Mouse (Mus musculus) limb, embryonic 15.5 days (tissue): Measurements from ENCODE around the gene Pilra. TPM values are rescaled to one million over a fixed set of nuclear protein-coding genes. Genes with fewer than 3 reads are reported as not detected.

ENCODE experiments used
- ATAC-seq: fragments of 200-750 bp; cut with Nextera tagmentation; 2 replicates; pipeline ENCODE4 v1.8.0; 2017; ENCODE audit warnings: low read depth, moderate TSS enrichment; ENCODE audit not compliant: insufficient number of reproducible peaks, low FRiP score, low TSS enrichment
- H3K27ac ChIP-seq: fragments of 300-500 bp; sonication (generic); 2 replicates; pipeline ENCODE4 v1.5.1; 2015; ENCODE audit warnings: moderate library complexity, mild to moderate bottlenecking, inconsistent platforms
- H3K27me3 ChIP-seq: fragments of 300-500 bp; sonication (generic); 2 replicates; pipeline ENCODE4 v1.6.1; 2015; ENCODE audit warnings: inconsistent platforms
- H3K36me3 ChIP-seq: fragments of 300-500 bp; sonication (generic); 2 replicates; pipeline ENCODE4 v1.6.1; 2015; ENCODE audit warnings: inconsistent platforms
- H3K4me1 ChIP-seq: fragments of 300-500 bp; sonication (generic); 2 replicates; pipeline ENCODE4 v1.6.1; 2015; ENCODE audit warnings: inconsistent platforms
- H3K4me2 ChIP-seq: fragments of 300-500 bp; sonication (generic); 2 replicates; pipeline ENCODE4 v1.6.1; 2015; ENCODE audit warnings: mild to moderate bottlenecking, inconsistent platforms
- H3K4me3 ChIP-seq: fragments of 300-500 bp; sonication (generic); 2 replicates; pipeline ENCODE4 v1.5.1; 2015; ENCODE audit warnings: mild to moderate bottlenecking, inconsistent platforms
- H3K9ac ChIP-seq: fragments of 300-500 bp; sonication (generic); 2 replicates; pipeline ENCODE4 v1.6.1; 2015; ENCODE audit warnings: inconsistent platforms
- H3K9me3 ChIP-seq: fragments of 300-500 bp; sonication (generic); 2 replicates; pipeline ENCODE4 v1.6.1; 2016; ENCODE audit warnings: inconsistent platforms
- WGBS: fragments of 180-500 bp; shearing (Covaris S2); methylation state at CpG from one replicate; pipeline ENCODE4 v1.1.7; 2015; 5-methylcytosine and 5-hydroxymethylcytosine counted together
- polyA plus RNA-seq: library from polyadenylated mRNA; unstranded; fragments of >200 nt; fragmentation: Nextera tagmentation; extraction: Ambion mirVana; gene quantifications from 2 replicates; pipeline ENCODE4 v1.2.1, GENCODE M21; 2015

Gene Pilra
- polyA plus RNA-seq, 1 experiment from 2014 or later: 0.58 TPM

- Histone ChIP-seq H3K4me2 (peak overlapping the region; percentile 90), H3K4me1 (peaks cover 35% of the 10 kb centered on the region), H3K27me3 (no peaks in the 10 kb centered on the region), H3K4me3 (peak overlapping the region; percentile 70), H3K9ac (peak overlapping the region; percentile 80), H3K9me3 (no peaks in the 10 kb centered on the region), H3K36me3 (peaks cover 40% of the 10 kb centered on the region), H3K27ac (peak overlapping the region; percentile 100)
- 2% methylated on average over 61 of the region's 62 CpGs for WGBS
- no peak for ATAC-seq
Measured at GRCm38 (mm10) chr5:137785164-137786031, 50.7 kb downstream of the Pilra start.

- Histone ChIP-seq H3K9ac (peak overlapping the region; percentile 80; the same call in 1 of the 2 replicates), H3K27me3 (no peaks in the 10 kb centered on the region), H3K4me3 (peak overlapping the region; percentile 70), H3K27ac (no peak overlapping the region), H3K36me3 (peaks cover 43% of the 10 kb centered on the region), H3K4me1 (peaks cover 42% of the 10 kb centered on the region), H3K4me2 (peak overlapping the region; percentile 90), H3K9me3 (no peaks in the 10 kb centered on the region)
- ATAC-seq: no peak
- 79% methylated on average over 14 of the region's 14 CpGs for WGBS
Measured at GRCm38 (mm10) chr5:137784546-137784945, 51.5 kb downstream of the Pilra start.

- no peaks in the 10 kb centered on the region for H3K9me3 ChIP-seq
- H3K36me3 ChIP-seq: peaks cover 43% of the 10 kb centered on the region
Measured at GRCm38 (mm10) chr5:137783901-137784540, 52.1 kb downstream of the Pilra start.

GRCm38 (mm10) chr5:137782776-137783522, 53.1 kb downstream of the Pilra start:
- WGBS: 84% methylated on average over 13 of the region's 13 CpGs
- peaks cover 47% of the 10 kb centered on the region for H3K4me1 ChIP-seq
- peak overlapping the region; percentile 90; the same call in 1 of the 2 replicates for H3K4me2 ChIP-seq

More at GRCm38 (mm10) chr5:137783901-137784540, 52.1 kb downstream of the Pilra start:
- H3K27ac ChIP-seq: no peak overlapping the region
- peaks cover 45% of the 10 kb centered on the region for H3K4me1 ChIP-seq
- peak overlapping the region; percentile 70 for H3K4me3 ChIP-seq
- peak overlapping the region; percentile 31; the same call in 1 of the 2 replicates for H3K9ac ChIP-seq
- WGBS: 73% methylated on average over 9 of the region's 9 CpGs
- ATAC-seq: no peak
- peak overlapping the region; percentile 90 for H3K4me2 ChIP-seq
- H3K27me3 ChIP-seq: no peaks in the 10 kb centered on the region

GRCm38 (mm10) chr5:137781661-137782060, 54.4 kb downstream of the Pilra start:
- ATAC-seq: no peak
- Histone ChIP-seq H3K4me2 (no peak overlapping the region), H3K36me3 (peaks cover 43% of the 10 kb centered on the region), H3K27ac (no peak overlapping the region), H3K9me3 (no peaks in the 10 kb centered on the region), H3K4me1 (peaks cover 50% of the 10 kb centered on the region), H3K27me3 (no peaks in the 10 kb centered on the region), H3K4me3 (no peak overlapping the region), H3K9ac (no peak overlapping the region)
- WGBS: 88% methylated on average over 7 of the region's 7 CpGs

More at GRCm38 (mm10) chr5:137782776-137783522, 53.1 kb downstream of the Pilra start:
- Histone ChIP-seq H3K36me3 (peaks cover 43% of the 10 kb centered on the region), H3K27ac (no peak overlapping the region), H3K27me3 (no peaks in the 10 kb centered on the region), H3K9me3 (no peaks in the 10 kb centered on the region), H3K4me3 (peak overlapping the region; percentile 70; the same call in 1 of the 2 replicates), H3K9ac (no peak overlapping the region)
- ATAC-seq: no peak

GRCm38 (mm10) chr5:137779053-137779933, 56.8 kb downstream of the Pilra start:
- under 1% methylated on average over 81 of the region's 83 CpGs for WGBS
- ATAC-seq: 0 out of 2 replicates have a peak, but pooled peaks have one; percentile 7
- Histone ChIP-seq H3K9ac (peak overlapping the region; percentile 95), H3K27me3 (no peaks in the 10 kb centered on the region), H3K27ac (peak overlapping the region; percentile 92), H3K4me2 (peak overlapping the region; percentile 91), H3K9me3 (no peaks in the 10 kb centered on the region), H3K4me1 (peaks cover 50% of the 10 kb centered on the region), H3K36me3 (peaks cover 37% of the 10 kb centered on the region), H3K4me3 (peak overlapping the region; percentile 99)

- Histone ChIP-seq H3K27ac (peak within 1 kb of the TSS; percentile 92), H3K9ac (peak within 1 kb of the TSS; percentile 95), H3K4me3 (peak within 1 kb of the TSS; percentile 99), H3K9me3 (no peaks in the 10 kb centered on the region), H3K27me3 (no peaks in the 10 kb centered on the region), H3K36me3 (peaks cover 35% of the 10 kb centered on the region), H3K4me1 (peaks cover 43% of the 10 kb centered on the region), H3K4me2 (peak within 1 kb of the TSS; percentile 91)
- ATAC-seq: peak; percentile 88
- WGBS: under 1% methylated on average over 31 of the region's 31 CpGs
Measured at GRCm38 (mm10) chr5:137778635-137779034, 57.4 kb downstream of the Pilra start, which contains the start of gene Ppp1r35. TSS of gene Ppp1r35 (plus strand) at chr5:137778849.

GRCm38 (mm10) chr5:137777267-137777845, 58.7 kb downstream of the Pilra start:
- Histone ChIP-seq H3K9me3 (no peaks in the 10 kb centered on the region), H3K9ac (no peak overlapping the region), H3K4me2 (no peak overlapping the region), H3K36me3 (peaks cover 22% of the 10 kb centered on the region), H3K27me3 (no peaks in the 10 kb centered on the region), H3K4me1 (peaks cover 34% of the 10 kb centered on the region), H3K27ac (peak overlapping the region; percentile 44), H3K4me3 (no peak overlapping the region)
- 61% methylated on average over 7 of the region's 7 CpGs for WGBS
- ATAC-seq: no peak

- H3K27me3 ChIP-seq: no peaks in the 10 kb centered on the region
- peaks cover 14% of the 10 kb centered on the region for H3K36me3 ChIP-seq
- H3K27ac ChIP-seq: peak overlapping the region; percentile 74
- H3K9ac ChIP-seq: no peak overlapping the region
- ATAC-seq: peak; percentile 35; the same call in 1 of the 2 replicates
- H3K4me3 ChIP-seq: no peak overlapping the region
- H3K9me3 ChIP-seq: no peaks in the 10 kb centered on the region
- peak overlapping the region; percentile 20; the same call in 1 of the 2 replicates for H3K4me2 ChIP-seq
- H3K4me1 ChIP-seq: peaks cover 34% of the 10 kb centered on the region
- WGBS: 14% methylated on average over 5 of the region's 5 CpGs
Measured at GRCm38 (mm10) chr5:137776408-137776918, 59.6 kb downstream of the Pilra start.

- H3K9me3 ChIP-seq: no peaks in the 10 kb centered on the region
- no peak overlapping the region for H3K4me3 ChIP-seq
- no peak overlapping the region for H3K4me2 ChIP-seq
- ATAC-seq: no peak
- H3K4me1 ChIP-seq: peaks cover 34% of the 10 kb centered on the region
- H3K36me3 ChIP-seq: peaks cover 6% of the 10 kb centered on the region; the same call in 1 of the 2 replicates
- peak overlapping the region; percentile 74 for H3K27ac ChIP-seq
- WGBS: 88% methylated on average over 2 of the region's 2 CpGs
- no peak overlapping the region for H3K9ac ChIP-seq
- H3K27me3 ChIP-seq: no peaks in the 10 kb centered on the region
Measured at GRCm38 (mm10) chr5:137775587-137776290, 60.3 kb downstream of the Pilra start.
